Mouse (Mus musculus) heart, adult 9 months (tissue): ENCODE results near the gene Rgs16.
"Not testable (repeated sequence)": the region's sequence is repeated elsewhere in the genome, so short reads cannot be mapped to it uniquely, and the experiment has no call there.

Source experiments
- DNase-seq, 2 experiments: peaks; one replicate each; pipeline ENCODE4 v3.0.0; 2022; ENCODE audit warnings: low spot score in 2 of 2

Gene Rgs16

GRCm38 (mm10) chr1:153750054-153750453 is 9.9 kb downstream of the Rgs16 start:
- DNase-seq: no peak

GRCm38 (mm10) chr1:153751763-153752301 is 11.7 kb downstream of the Rgs16 start:
- DNase-seq: peak; percentile 54 to 61

- DNase-seq: peak in 1 of 2 experiments; percentile 33
These were observed 12.4 kb downstream of the Rgs16 start for GRCm38 (mm10) chr1:153752521-153752920.

GRCm38 (mm10) chr1:153753725-153754464 is 13.7 kb downstream of the Rgs16 start:
- DNase-seq: no peak

- no peak for DNase-seq
These were observed 24.0 kb downstream of the Rgs16 start for GRCm38 (mm10) chr1:153764136-153764535.

GRCm38 (mm10) chr1:153766298-153766697 is 26.1 kb downstream of the Rgs16 start:
- no peak for DNase-seq

GRCm38 (mm10) chr1:153767281-153767680 is 27.1 kb downstream of the Rgs16 start:
- no peak for DNase-seq

GRCm38 (mm10) chr1:153768465-153768864 is 28.3 kb downstream of the Rgs16 start:
- no peak for DNase-seq

GRCm38 (mm10) chr1:153769571-153769970 is 29.4 kb downstream of the Rgs16 start:
- not testable (repeated sequence) for DNase-seq

- no peak for DNase-seq
These were observed 30.0 kb downstream of the Rgs16 start for GRCm38 (mm10) chr1:153769998-153770775.

- DNase-seq: no peak
These were observed 30.6 kb downstream of the Rgs16 start for GRCm38 (mm10) chr1:153770776-153771167.

GRCm38 (mm10) chr1:153775174-153775573 is 35.0 kb downstream of the Rgs16 start:
- DNase-seq: no peak

GRCm38 (mm10) chr1:153776257-153776656 is 36.1 kb downstream of the Rgs16 start:
- DNase-seq: no peak

GRCm38 (mm10) chr1:153778205-153778604 is 38.1 kb downstream of the Rgs16 start:
- no peak for DNase-seq

- DNase-seq: no peak
These were observed 43.2 kb downstream of the Rgs16 start for GRCm38 (mm10) chr1:153783339-153783738.

- DNase-seq: no peak
These were observed 45.5 kb downstream of the Rgs16 start for GRCm38 (mm10) chr1:153785608-153786007.

GRCm38 (mm10) chr1:153790708-153791107 is 50.6 kb downstream of the Rgs16 start:
- no peak for DNase-seq

- DNase-seq: no peak
These were observed 54.1 kb downstream of the Rgs16 start for GRCm38 (mm10) chr1:153794241-153794640.
